Mouse (Mus musculus): ENCODE measurements at regions not wholly inside any gene's neighbourhood (a gene's known extent, or its start where the extent isn't known, plus 50 kb on each side); places are given as distances from the start of the nearest gene placed in this dataset.
"Not testable (repeated sequence)": the region's sequence is repeated elsewhere in the genome, so short reads cannot be mapped to it uniquely, and the experiment has no call there.

DNA sequence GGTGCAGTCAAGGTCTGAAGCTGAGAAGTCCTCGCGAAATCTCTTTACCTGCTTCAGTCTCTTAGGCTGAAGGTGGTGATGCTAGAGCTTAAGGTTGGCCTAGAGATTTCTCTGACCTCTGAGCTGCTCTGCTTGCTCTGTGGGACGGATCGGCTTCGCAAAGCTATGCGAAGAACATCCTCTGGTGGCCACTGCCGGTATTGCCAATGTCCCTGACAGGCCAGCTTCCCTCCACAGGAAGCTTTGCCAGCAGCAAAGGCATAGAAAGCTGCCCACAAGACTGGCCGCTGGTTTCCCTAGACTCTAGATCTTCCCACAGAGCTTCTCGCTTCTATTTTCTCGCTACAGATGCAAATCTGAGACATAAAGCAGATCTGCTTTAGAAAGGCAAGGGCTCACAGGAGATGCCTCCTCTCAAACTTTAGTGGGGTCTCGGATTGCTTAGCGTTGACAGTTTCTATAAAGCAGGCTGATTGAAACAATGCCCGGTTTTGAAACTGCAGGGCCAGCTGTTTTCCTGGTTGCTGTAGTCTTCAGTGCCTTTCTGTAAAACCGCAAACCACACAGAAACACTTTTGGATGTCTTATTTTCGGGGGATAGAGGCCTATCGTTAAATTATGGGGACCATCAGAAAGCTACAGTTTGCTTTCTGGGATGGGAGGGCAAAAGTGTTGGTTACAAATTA is 153.7 kb downstream of the Car8 start:
- H3K9ac ChIP-seq (replicated peaks; ENCODE audit: low read depth): no peak overlapping the region
- no peak overlapping the region for H3K4me3 ChIP-seq (ENCODE audit: low read depth, low read length)
- no peak overlapping the region for H3K4me2 ChIP-seq (replicated peaks; ENCODE audit: low read depth, low read length)
- 32% methylated on average over 16 of the region's 16 CpGs for WGBS
- peak; percentile 60 for ATAC-seq
- no peaks in the 10 kb centered on the region for H3K4me1 ChIP-seq (ENCODE audit: insufficient read depth, low read depth, low read length)
- no peaks in the 10 kb centered on the region for H3K27me3 ChIP-seq (replicated peaks; ENCODE audit: insufficient read depth, low read length)
- TF ChIP-seq CTCF (IDR thresholded peaks at IDR 0.05) (peak; percentile 95), EP300 (IDR thresholded peaks at IDR 0.05) (no peak)
- H3K27ac ChIP-seq (ENCODE audit: low read length): no peak overlapping the region
- no peaks in the 10 kb centered on the region for H3K36me3 ChIP-seq (ENCODE audit: insufficient read depth, low read length)
- H3K9me3 ChIP-seq (ENCODE audit: low read length): no peaks in the 10 kb centered on the region
- DNase-seq (ENCODE audit: low spot score): peak; percentile 65

DNA sequence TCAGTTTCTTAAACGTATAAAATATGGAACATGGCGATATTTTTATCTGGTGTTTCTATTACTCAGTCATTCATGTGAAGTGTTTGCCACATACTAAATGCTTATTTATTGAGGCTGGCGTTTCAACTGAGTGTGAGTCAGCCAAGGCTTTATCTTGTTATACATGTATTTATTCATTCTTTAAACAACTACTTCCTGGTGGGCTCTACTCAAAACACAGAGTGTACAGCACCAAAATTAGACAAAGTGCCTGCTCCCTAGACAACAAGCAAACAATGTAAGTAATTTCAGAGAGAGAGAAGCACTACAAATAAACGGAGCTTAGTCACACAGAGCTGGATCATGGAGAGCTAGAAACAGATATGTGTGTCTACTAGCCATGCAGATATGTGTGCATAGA is 159.5 kb downstream of the Car8 start:
- ATAC-seq (peak; percentile 77), DNase-seq (ENCODE audit: low spot score) (peak; percentile 57)
- WGBS: 13% methylated on average over 4 of the region's 4 CpGs
- Histone ChIP-seq H3K27me3 (replicated peaks; ENCODE audit: insufficient read depth, low read length) (no peaks in the 10 kb centered on the region), H3K36me3 (ENCODE audit: insufficient read depth, low read length) (no peaks in the 10 kb centered on the region), H3K9me3 (ENCODE audit: low read length) (no peaks in the 10 kb centered on the region), H3K4me2 (replicated peaks; ENCODE audit: low read depth, low read length) (no peak overlapping the region), H3K9ac (replicated peaks; ENCODE audit: low read depth) (no peak overlapping the region), H3K4me3 (ENCODE audit: low read depth, low read length) (no peak overlapping the region), H3K4me1 (ENCODE audit: insufficient read depth, low read depth, low read length) (no peaks in the 10 kb centered on the region), H3K27ac (ENCODE audit: low read length) (no peak overlapping the region)
- peak; percentile 92 for TF ChIP-seq EP300 (IDR thresholded peaks at IDR 0.05)
- no peak for TF ChIP-seq CTCF (IDR thresholded peaks at IDR 0.05)

DNA sequence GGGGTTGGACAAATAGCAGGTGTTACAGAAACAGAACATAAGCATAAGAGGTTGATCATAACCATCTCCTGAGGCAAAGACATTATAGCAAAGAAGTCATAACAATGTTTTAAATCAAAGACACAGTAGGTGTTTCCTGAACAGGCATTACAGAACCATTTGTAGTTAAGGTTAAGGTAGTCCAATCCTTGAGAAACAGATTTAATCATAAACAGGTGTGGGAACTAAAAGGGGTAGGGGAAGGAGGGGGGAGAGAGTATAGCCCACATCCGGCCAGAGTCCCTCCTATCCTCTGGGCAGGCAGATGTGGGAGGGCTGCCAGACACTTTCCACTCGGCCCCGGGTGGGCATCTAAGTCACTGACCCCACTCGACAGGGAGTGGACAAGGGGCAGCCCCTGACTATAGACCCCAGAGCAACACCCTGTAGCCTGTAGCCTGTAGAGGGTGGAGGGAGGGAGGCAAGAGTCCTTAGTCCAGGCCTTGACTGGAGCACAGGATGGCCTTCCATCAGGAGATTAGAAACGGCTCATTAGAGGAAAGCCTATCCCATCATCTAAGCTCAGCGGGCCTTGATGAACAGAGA is 165.8 kb downstream of the Car8 start:
- H3K27ac ChIP-seq (ENCODE audit: low read length): no peak overlapping the region
- no peak overlapping the region for H3K4me2 ChIP-seq (replicated peaks; ENCODE audit: low read depth, low read length)
- no peak overlapping the region for H3K9ac ChIP-seq (replicated peaks; ENCODE audit: low read depth)
- no peaks in the 10 kb centered on the region for H3K9me3 ChIP-seq (ENCODE audit: low read length)
- TF ChIP-seq EP300 (IDR thresholded peaks at IDR 0.05) (no peak), CTCF (IDR thresholded peaks at IDR 0.05) (no peak)
- DNase-seq (ENCODE audit: low spot score): no peak
- no peaks in the 10 kb centered on the region for H3K27me3 ChIP-seq (replicated peaks; ENCODE audit: insufficient read depth, low read length)
- H3K4me1 ChIP-seq (ENCODE audit: insufficient read depth, low read depth, low read length): no peaks in the 10 kb centered on the region
- no peak overlapping the region for H3K4me3 ChIP-seq (ENCODE audit: low read depth, low read length)
- WGBS: 87% methylated on average over 6 of the region's 6 CpGs
- H3K36me3 ChIP-seq (ENCODE audit: insufficient read depth, low read length): no peaks in the 10 kb centered on the region
- no peak for ATAC-seq

DNA sequence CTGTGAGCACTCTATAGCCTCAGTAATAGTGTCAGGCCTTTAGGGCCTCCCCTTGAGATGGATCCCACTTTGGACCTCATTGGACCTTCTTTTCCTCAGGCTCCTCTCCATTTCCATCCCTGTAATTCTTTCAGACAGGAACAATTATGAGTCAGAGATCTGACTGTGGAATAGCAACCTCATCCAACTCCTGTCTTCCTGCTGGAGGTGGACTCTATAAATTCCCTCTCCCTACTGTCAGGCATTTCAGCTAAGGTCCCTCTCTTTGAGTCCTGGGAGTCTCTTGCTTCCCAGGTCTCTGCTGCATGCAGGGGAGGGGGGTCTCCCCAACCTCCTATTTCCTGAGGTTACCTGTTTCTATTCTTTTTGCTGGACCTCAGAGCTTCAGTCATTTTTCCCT is 168.1 kb downstream of the Car8 start:
- not testable (repeated sequence) for ATAC-seq; H3K27ac ChIP-seq (ENCODE audit: low read length); H3K4me2 ChIP-seq (replicated peaks; ENCODE audit: low read depth, low read length); H3K4me3 ChIP-seq (ENCODE audit: low read depth, low read length); H3K36me3 ChIP-seq (ENCODE audit: insufficient read depth, low read length); H3K9me3 ChIP-seq (ENCODE audit: low read length); H3K27me3 ChIP-seq (replicated peaks; ENCODE audit: insufficient read depth, low read length); H3K4me1 ChIP-seq (ENCODE audit: insufficient read depth, low read depth, low read length); H3K9ac ChIP-seq (replicated peaks; ENCODE audit: low read depth); DNase-seq (ENCODE audit: low spot score)

DNA sequence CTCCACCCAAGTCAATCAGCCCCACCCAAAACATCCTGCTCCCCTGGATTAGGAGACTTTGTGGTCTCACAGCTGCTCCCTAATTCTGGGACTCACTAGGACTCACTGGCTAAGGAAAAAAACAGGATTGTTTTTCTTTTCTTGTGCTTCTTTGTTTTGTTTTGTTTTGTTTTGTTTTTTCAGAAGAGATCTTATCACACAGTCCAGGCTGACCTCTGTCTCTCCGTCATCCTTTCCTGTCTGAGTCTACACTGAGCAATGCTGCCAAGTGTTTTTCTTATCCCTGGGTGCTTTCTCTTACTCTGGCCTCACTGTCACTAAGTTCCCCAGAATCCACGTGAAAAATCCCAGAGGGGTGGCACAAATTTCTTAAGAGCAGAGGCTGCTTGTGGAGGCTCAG is 170.8 kb downstream of the Car8 start:
- TF ChIP-seq CTCF (IDR thresholded peaks at IDR 0.05) (no peak), EP300 (IDR thresholded peaks at IDR 0.05) (peak; percentile 66)
- no peak overlapping the region for H3K9ac ChIP-seq (replicated peaks; ENCODE audit: low read depth)
- H3K27me3 ChIP-seq (replicated peaks; ENCODE audit: insufficient read depth, low read length): no peaks in the 10 kb centered on the region
- H3K4me1 ChIP-seq (ENCODE audit: insufficient read depth, low read depth, low read length): no peaks in the 10 kb centered on the region
- no peak overlapping the region for H3K4me3 ChIP-seq (ENCODE audit: low read depth, low read length)
- no peaks in the 10 kb centered on the region for H3K36me3 ChIP-seq (ENCODE audit: insufficient read depth, low read length)
- no peak overlapping the region for H3K27ac ChIP-seq (ENCODE audit: low read length)
- ATAC-seq (peak; percentile 77), DNase-seq (ENCODE audit: low spot score) (peak; percentile 46)
- WGBS: 21% methylated on average over 2 of the region's 2 CpGs
- H3K9me3 ChIP-seq (ENCODE audit: low read length): no peaks in the 10 kb centered on the region
- no peak overlapping the region for H3K4me2 ChIP-seq (replicated peaks; ENCODE audit: low read depth, low read length)

DNA sequence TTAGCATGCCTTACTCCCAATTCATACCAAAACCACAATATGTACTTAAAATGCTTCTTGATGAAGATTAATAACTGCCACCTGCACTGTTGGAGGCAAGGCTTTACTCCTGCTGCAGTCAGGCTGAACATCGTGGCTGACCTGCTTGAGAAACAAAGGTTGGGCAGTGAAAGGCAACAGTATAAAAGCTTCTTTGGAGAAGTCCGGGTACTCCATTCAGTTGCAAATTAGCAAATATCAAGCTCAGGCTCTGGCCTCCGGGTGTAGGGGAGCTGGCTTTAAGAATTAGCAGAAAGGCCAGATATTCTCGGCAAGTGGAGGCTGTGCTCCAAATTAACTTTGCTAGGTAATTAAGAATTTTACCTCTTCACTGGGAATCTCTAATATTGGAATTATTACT is 197.1 kb downstream of the Car8 start:
- Histone ChIP-seq H3K27me3 (replicated peaks; ENCODE audit: insufficient read depth, low read length) (no peaks in the 10 kb centered on the region), H3K4me2 (replicated peaks; ENCODE audit: low read depth, low read length) (no peak overlapping the region), H3K4me3 (ENCODE audit: low read depth, low read length) (no peak overlapping the region), H3K9ac (replicated peaks; ENCODE audit: low read depth) (no peak overlapping the region), H3K27ac (ENCODE audit: low read length) (no peak overlapping the region), H3K36me3 (ENCODE audit: insufficient read depth, low read length) (no peaks in the 10 kb centered on the region), H3K4me1 (ENCODE audit: insufficient read depth, low read depth, low read length) (no peaks in the 10 kb centered on the region), H3K9me3 (ENCODE audit: low read length) (no peaks in the 10 kb centered on the region)
- no peak for DNase-seq (ENCODE audit: low spot score)
- no peak for ATAC-seq
- TF ChIP-seq EP300 (IDR thresholded peaks at IDR 0.05): no peak
- TF ChIP-seq CTCF (IDR thresholded peaks at IDR 0.05): no peak
- 84% methylated on average over 4 of the region's 4 CpGs for WGBS

All from lung, postnatal 0 days (tissue).